Comparison of ENCODE assay signal across 8 mouse cellular contexts in genomic region chr14:75444486-75445105, GRCm38 (mm10). TPM values are rescaled to one million over a fixed set of nuclear protein-coding genes. Genes with fewer than 3 reads are reported as not detected.
DNase-seq lines count a peak whose midpoint lies in the region; ATAC-seq and TF ChIP-seq lines count a peak whose summit lies in the region.
"Had no signal": no experiment of that assay in that cellular context is flagged by ENCODE, and none has a peak within 500 bp of the region (broad histone marks: within the 10 kb centered on the region; RNA-seq: fewer than 3 reads in every experiment).

No protein-coding gene starts in this region.

- no peaks in the 10 kb centered on the region for H3K9me3 ChIP-seq in kidney, embryonic 16.5 days (ENCODE audit: low read length)

- H3K4me1 ChIP-seq in cortical plate, adult 2 months (ENCODE audit: control insufficient read depth, insufficient read depth, low read length): peaks cover 6% of the 10 kb centered on the region
- H3K4me1 ChIP-seq in kidney, embryonic 16.5 days (ENCODE audit: insufficient read depth, low read length): peaks cover 10% of the 10 kb centered on the region

- H3K36me3 ChIP-seq in kidney, embryonic 16.5 days (ENCODE audit: insufficient read depth, low read length): no peaks in the 10 kb centered on the region

- WGBS in kidney, embryonic 16.5 days: 76% methylated on average over 11 of the region's 11 CpGs

- DNase-seq in left cerebral cortex, adult 18-20 months (ENCODE audit: low spot score in 2 of 2): peak; percentile 59 to 70
- no peak for DNase-seq in left cerebral cortex, postnatal 10 days (ENCODE audit: extremely low spot score in 1 of 2, low spot score in 2 of 2)
- DNase-seq in left cerebral cortex, postnatal 25 days (ENCODE audit: low spot score in 2 of 2): peak; percentile 45 to 84
- peak; percentile 16 for DNase-seq in thymus, postnatal 0 days (ENCODE audit: low spot score)
- DNase-seq in cerebellum, adult 18-20 months: no peak

- TF ChIP-seq CTCF in cortical plate, adult 2 months (IDR thresholded peaks at IDR 0.05; ENCODE audit: extremely low read depth, insufficient read depth, low read length): no peak

- no peak overlapping the region for H3K9ac ChIP-seq in kidney, embryonic 16.5 days (replicated peaks; ENCODE audit: low read length)

- no peak overlapping the region for H3K4me3 ChIP-seq in cortical plate, adult 2 months (ENCODE audit: insufficient read depth, low read length)
- H3K4me3 ChIP-seq in kidney, embryonic 16.5 days (ENCODE audit: low read length): no peak overlapping the region

- TF ChIP-seq POLR2A in cortical plate, adult 2 months (IDR thresholded peaks at IDR 0.05; ENCODE audit: extremely low read depth, insufficient read depth, low read length): no peak

- intact Hi-C loops in left cerebral cortex, postnatal 10 days (cut with DNase I): loop anchor here (10.0 kb wide), 1 partner anchor 220 kb away; no protein-coding TSS in a partner anchor
- intact Hi-C loops in left cerebral cortex, postnatal 25 days (cut with DNase I): no loop called here

- H3K27me3 ChIP-seq in kidney, embryonic 16.5 days (ENCODE audit: insufficient read depth, low read length): no peaks in the 10 kb centered on the region

- H3K4me2 ChIP-seq in kidney, embryonic 16.5 days (replicated peaks; ENCODE audit: low read depth, low read length): no peak overlapping the region

- peak overlapping the region; percentile 28; the same call in 1 of the 2 replicates for H3K27ac ChIP-seq in cortical plate, adult 2 months (ENCODE audit: insufficient read depth, low read length)
- H3K27ac ChIP-seq in kidney, embryonic 16.5 days (ENCODE audit: low read length): no peak overlapping the region

- ATAC-seq in kidney, embryonic 16.5 days (ENCODE audit: low FRiP score, low TSS enrichment): no peak

RNA-seq across cellular contexts. Expression of gene Siah3, which starts 11.2 kb away (rescaled TPM):
- total RNA-seq in left cerebral cortex, adult 18-20 months (2021): 1 to 10 TPM; 6.2 to 6.5 TPM
- total RNA-seq in left cerebral cortex, postnatal 10 days (2021): 10 to 100 TPM; 10.4 to 12.4 TPM
- 3.5 and 4.1 TPM in 2 replicates for polyA plus RNA-seq in cortical plate, adult 2 months (2012; rRNA removed)
- total RNA-seq in left cerebral cortex, postnatal 25 days (2021): 1 to 10 TPM; 7.4 to 9.6 TPM
- polyA plus RNA-seq in thymus, postnatal 0 days (2015; fragmentation: Nextera tagmentation; extraction: Ambion mirVana): not detected in 2 replicates
- 0.07 and 0.21 TPM in 2 replicates for polyA plus RNA-seq in kidney, embryonic 16.5 days (2015; fragmentation: Nextera tagmentation; extraction: Ambion mirVana)
- total RNA-seq: megakaryocyte-erythroid progenitor cell, adult 5-6 weeks had no signal

Comparison
In these comparisons a context has a peak if more than half of its experiments do, and no peak if none do; other contexts are left out.
1. DNase-seq: peak in left cerebral cortex, adult 18-20 months (2 of 2), left cerebral cortex, postnatal 25 days (2 of 2) and thymus, postnatal 0 days (single experiment); none in left cerebral cortex, postnatal 10 days (0 of 2) and cerebellum, adult 18-20 months (0 of 2).